Mouse (Mus musculus) heart, embryonic 12.5 days (tissue): Measurements from ENCODE around the gene Gmds. TPM values are rescaled to one million over a fixed set of nuclear protein-coding genes. Genes with fewer than 3 reads are reported as not detected.

Experiments
- ATAC-seq: fragments of 200-750 bp; cut with Nextera tagmentation; 2 replicates; pipeline ENCODE4 v1.8.0; 2017; ENCODE audit warnings: moderate TSS enrichment, moderate library complexity; ENCODE audit not compliant: insufficient number of reproducible peaks, low FRiP score
- H3K27ac ChIP-seq: fragments of 300-500 bp; sonication (generic); 2 replicates; pipeline ENCODE4 v1.5.1; 2016; ENCODE audit warnings: mild to moderate bottlenecking, moderate library complexity; ENCODE audit not compliant: poor library complexity, severe bottlenecking
- H3K27me3 ChIP-seq: fragments of 300-500 bp; sonication (generic); replicated peaks from 2 replicates; pipeline ENCODE4 v1.6.1; 2016; ENCODE audit warnings: mild to moderate bottlenecking, moderate library complexity
- H3K36me3 ChIP-seq: fragments of 300-500 bp; sonication (generic); 2 replicates; pipeline ENCODE4 v1.6.1; 2016; ENCODE audit warnings: mild to moderate bottlenecking, moderate library complexity
- H3K4me1 ChIP-seq: fragments of 300-500 bp; sonication (generic); replicated peaks from 2 replicates; pipeline ENCODE4 v1.6.1; 2016; ENCODE audit warnings: mild to moderate bottlenecking
- H3K4me2 ChIP-seq: fragments of 300-500 bp; sonication (generic); 2 replicates; pipeline ENCODE4 v1.6.1; 2016; ENCODE audit warnings: mild to moderate bottlenecking, moderate library complexity
- H3K4me3 ChIP-seq: fragments of 300-500 bp; sonication (generic); 2 replicates; pipeline ENCODE4 v1.5.1; 2016; ENCODE audit warnings: mild to moderate bottlenecking
- H3K9ac ChIP-seq: fragments of 300-500 bp; sonication (generic); 2 replicates; pipeline ENCODE4 v1.6.1; 2016; ENCODE audit warnings: mild to moderate bottlenecking, moderate library complexity
- H3K9me3 ChIP-seq: fragments of 300-500 bp; sonication (generic); replicated peaks from 2 replicates; pipeline ENCODE4 v1.6.1; 2016; ENCODE audit warnings: mild to moderate bottlenecking, moderate library complexity
- WGBS: fragments of 180-500 bp; shearing (Covaris S2); methylation state at CpG from one replicate; pipeline ENCODE4 v1.1.7; 2016; 5-methylcytosine and 5-hydroxymethylcytosine counted together
- polyA plus RNA-seq: library from polyadenylated mRNA; unstranded; fragments of >200 nt; fragmentation: Nextera tagmentation; extraction: Ambion mirVana; gene quantifications from 2 replicates; pipeline ENCODE4 v1.2.1, GENCODE M21; 2016

The Gmds gene
- polyA plus RNA-seq, 1 experiment from 2014 or later: 26.9 TPM

DNA sequence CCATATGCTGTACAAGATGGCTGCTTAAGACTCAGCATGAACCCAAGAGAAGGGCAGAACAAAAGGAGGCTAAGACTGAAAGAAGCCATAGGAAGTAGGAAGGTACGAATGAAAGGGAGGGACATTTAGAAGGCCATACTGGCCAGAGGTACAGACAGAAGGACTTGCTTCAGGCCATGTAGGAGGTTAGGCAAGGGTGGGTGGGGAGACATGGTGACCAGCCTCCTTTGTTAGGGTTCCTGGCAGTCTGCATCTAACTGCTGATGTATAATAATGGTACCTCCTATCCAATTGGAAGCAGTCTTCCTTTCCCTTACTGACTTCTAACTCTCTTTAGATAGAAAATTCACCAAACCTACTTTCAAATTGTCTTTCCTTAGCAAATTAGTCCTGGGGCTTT lies 432.0 kb downstream of the Gmds start:
- Histone ChIP-seq H3K9me3 (no peaks in the 10 kb centered on the region), H3K36me3 (no peaks in the 10 kb centered on the region), H3K4me3 (no peak overlapping the region), H3K27me3 (no peaks in the 10 kb centered on the region), H3K4me2 (no peak overlapping the region), H3K9ac (no peak overlapping the region), H3K27ac (no peak overlapping the region), H3K4me1 (peaks cover 5% of the 10 kb centered on the region; the same call in 1 of the 2 replicates)
- WGBS: 79% methylated on average over 1 of the region's 1 CpGs
- no peak for ATAC-seq

- H3K36me3 ChIP-seq: no peaks in the 10 kb centered on the region
- no peak overlapping the region for H3K4me2 ChIP-seq
- no peaks in the 10 kb centered on the region for H3K27me3 ChIP-seq
- H3K9me3 ChIP-seq: no peaks in the 10 kb centered on the region
- H3K9ac ChIP-seq: no peak overlapping the region
- no peak overlapping the region for H3K27ac ChIP-seq
- WGBS: 69% methylated on average over 3 of the region's 3 CpGs
- H3K4me1 ChIP-seq: peaks cover 5% of the 10 kb centered on the region; the same call in 1 of the 2 replicates
- no peak overlapping the region for H3K4me3 ChIP-seq
- ATAC-seq: no peak
Measured at GRCm38 (mm10) chr13:31900191-31900590, 438.3 kb downstream of the Gmds start.

GRCm38 (mm10) chr13:31899392-31899791 lies 439.1 kb downstream of the Gmds start:
- H3K9me3 ChIP-seq: no peaks in the 10 kb centered on the region
- no peaks in the 10 kb centered on the region for H3K27me3 ChIP-seq
- no peak overlapping the region for H3K4me3 ChIP-seq
- H3K9ac ChIP-seq: no peak overlapping the region
- ATAC-seq: no peak
- H3K4me2 ChIP-seq: no peak overlapping the region
- no peak overlapping the region for H3K27ac ChIP-seq
- peaks cover 5% of the 10 kb centered on the region; the same call in 1 of the 2 replicates for H3K4me1 ChIP-seq
- WGBS: 75% methylated on average over 5 of the region's 5 CpGs
- H3K36me3 ChIP-seq: no peaks in the 10 kb centered on the region

- WGBS: 77% methylated on average over 4 of the region's 4 CpGs
- Histone ChIP-seq H3K4me2 (no peak overlapping the region), H3K36me3 (no peaks in the 10 kb centered on the region), H3K4me1 (no peaks in the 10 kb centered on the region), H3K27me3 (no peaks in the 10 kb centered on the region), H3K9ac (no peak overlapping the region), H3K4me3 (no peak overlapping the region), H3K9me3 (no peaks in the 10 kb centered on the region), H3K27ac (no peak overlapping the region)
- no peak for ATAC-seq
Measured at GRCm38 (mm10) chr13:31897493-31897892, 441.0 kb downstream of the Gmds start.

DNA sequence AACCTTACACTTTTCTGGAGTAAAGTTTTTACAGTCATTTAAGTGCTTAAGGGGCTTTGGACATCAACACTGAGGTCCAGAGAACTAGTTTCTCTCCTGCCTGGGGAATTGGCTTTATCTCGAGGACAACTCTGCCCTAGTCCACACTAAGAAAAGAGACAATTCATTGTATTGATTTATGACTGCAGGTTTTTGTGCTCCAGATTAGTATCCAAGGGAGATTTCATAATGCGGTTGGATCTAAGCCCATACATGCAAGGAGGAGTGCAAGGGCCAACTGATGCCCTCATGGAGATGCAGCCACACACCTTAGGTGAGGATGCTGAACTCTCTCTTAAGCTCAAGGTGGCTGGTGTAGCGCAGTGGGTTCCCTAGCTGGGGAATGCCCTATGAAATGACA lies 444.0 kb downstream of the Gmds start:
- 80% methylated on average over 3 of the region's 3 CpGs for WGBS
- peaks cover 3% of the 10 kb centered on the region; the same call in 1 of the 2 replicates for H3K9me3 ChIP-seq
- no peaks in the 10 kb centered on the region for H3K36me3 ChIP-seq
- H3K4me1 ChIP-seq: no peaks in the 10 kb centered on the region
- no peaks in the 10 kb centered on the region for H3K27me3 ChIP-seq
- no peak for ATAC-seq
- H3K9ac ChIP-seq: no peak overlapping the region
- H3K4me3 ChIP-seq: no peak overlapping the region
- H3K27ac ChIP-seq: no peak overlapping the region
- no peak overlapping the region for H3K4me2 ChIP-seq

DNA sequence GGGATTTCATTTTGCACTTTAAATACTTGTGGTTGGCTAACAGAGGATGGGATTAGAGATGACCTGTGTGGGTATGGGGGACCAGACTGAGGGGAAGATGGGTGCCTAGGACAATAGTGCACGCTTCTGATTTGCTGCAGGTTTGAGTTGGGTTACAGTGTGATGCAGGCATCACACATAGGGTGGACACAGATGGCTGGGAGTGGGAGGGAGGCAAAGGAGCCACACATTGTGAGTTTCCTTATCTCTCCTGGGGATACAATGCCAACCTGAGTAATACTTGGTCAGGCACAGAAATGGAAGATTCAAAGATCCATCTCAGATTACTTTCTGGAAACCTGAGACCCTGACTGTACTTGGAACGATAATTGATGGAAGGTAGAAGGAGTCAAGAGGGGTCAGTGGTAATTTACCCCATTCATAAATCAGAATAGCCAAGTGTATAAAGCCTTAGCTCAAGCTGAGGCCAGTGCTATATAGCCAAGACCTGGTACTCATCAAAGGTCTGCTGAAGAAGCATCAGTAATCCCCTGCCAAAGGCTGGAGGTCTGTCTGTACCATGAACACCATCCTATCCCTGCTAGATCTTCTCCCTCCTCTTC lies 445.5 kb downstream of the Gmds start:
- no peak overlapping the region for H3K4me2 ChIP-seq
- H3K4me1 ChIP-seq: no peaks in the 10 kb centered on the region
- no peak overlapping the region for H3K9ac ChIP-seq
- H3K27ac ChIP-seq: no peak overlapping the region
- ATAC-seq: no peak
- H3K36me3 ChIP-seq: no peaks in the 10 kb centered on the region
- H3K4me3 ChIP-seq: no peak overlapping the region
- peaks cover 3% of the 10 kb centered on the region; the same call in 1 of the 2 replicates for H3K9me3 ChIP-seq
- H3K27me3 ChIP-seq: no peaks in the 10 kb centered on the region
- whole genome bisulfite sequencing: 69% methylated on average over 2 of the region's 2 CpGs

GRCm38 (mm10) chr13:31888500-31888899 lies 450.0 kb downstream of the Gmds start:
- no peak overlapping the region for H3K9ac ChIP-seq
- no peaks in the 10 kb centered on the region for H3K27me3 ChIP-seq
- no peak overlapping the region for H3K4me2 ChIP-seq
- WGBS: 78% methylated on average over 3 of the region's 3 CpGs
- H3K27ac ChIP-seq: no peak overlapping the region
- H3K36me3 ChIP-seq: no peaks in the 10 kb centered on the region
- ATAC-seq: no peak
- peaks cover 4% of the 10 kb centered on the region; the same call in 1 of the 2 replicates for H3K4me1 ChIP-seq
- peaks cover 3% of the 10 kb centered on the region; the same call in 1 of the 2 replicates for H3K9me3 ChIP-seq
- H3K4me3 ChIP-seq: no peak overlapping the region

DNA sequence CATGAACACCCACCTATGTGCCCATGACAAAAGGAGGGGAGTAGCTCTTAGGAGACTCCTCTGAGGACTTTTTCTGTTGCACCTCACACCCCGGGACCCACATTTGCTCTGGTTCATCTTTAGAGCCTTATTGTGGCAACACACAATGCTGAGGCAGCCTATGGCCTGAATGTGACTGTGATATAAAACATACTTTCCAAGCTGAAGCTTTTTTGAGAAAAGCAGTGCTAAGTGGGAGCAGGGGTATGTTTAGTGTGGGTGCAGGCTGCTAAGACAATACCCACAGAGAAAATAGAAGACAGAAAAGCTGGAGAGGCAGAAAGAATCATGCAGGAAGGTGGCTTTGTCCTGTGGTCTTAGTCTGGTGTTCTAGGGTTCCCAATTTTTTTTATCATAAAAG lies 452.8 kb downstream of the Gmds start:
- WGBS: 72% methylated on average over 1 of the region's 1 CpGs
- ATAC-seq: no peak

DNA sequence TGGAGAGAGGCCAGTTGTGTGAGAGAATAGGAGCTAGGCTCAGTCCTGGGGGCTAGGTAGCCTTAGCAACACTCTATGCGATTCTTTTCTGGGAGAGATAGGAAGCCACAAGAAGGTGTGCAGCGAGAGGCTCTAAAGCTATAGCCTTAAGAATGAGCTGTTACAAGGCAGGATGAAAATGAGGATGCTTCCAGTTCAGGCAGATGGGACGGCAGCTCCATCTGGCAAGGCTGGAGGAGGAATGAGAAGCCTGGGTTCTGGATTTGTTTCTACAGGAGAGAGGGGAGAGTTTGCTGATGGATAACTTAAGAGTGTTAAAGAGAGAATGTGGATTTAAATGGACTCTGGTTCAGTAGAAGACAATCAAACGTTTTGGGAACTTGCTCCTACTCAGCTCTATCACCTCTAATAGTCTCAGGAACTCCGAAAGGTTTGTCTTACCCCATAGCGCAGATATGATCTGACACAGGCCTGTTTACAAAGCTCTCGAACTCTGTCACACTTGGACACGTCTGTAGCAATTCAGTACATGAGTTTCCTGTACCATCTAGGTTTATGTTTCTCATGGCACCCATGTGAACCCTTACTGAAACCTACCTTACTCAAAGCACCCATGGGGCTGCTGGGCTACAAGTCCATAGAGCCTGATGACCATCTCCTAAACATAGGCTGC lies 459.6 kb downstream of the Gmds start:
- no peak overlapping the region for H3K4me2 ChIP-seq
- no peak overlapping the region for H3K9ac ChIP-seq
- H3K4me1 ChIP-seq: peaks cover 12% of the 10 kb centered on the region
- ATAC-seq: no peak
- H3K27ac ChIP-seq: no peak overlapping the region
- WGBS: 78% methylated on average over 8 of the region's 8 CpGs
- no peaks in the 10 kb centered on the region for H3K9me3 ChIP-seq
- no peaks in the 10 kb centered on the region for H3K36me3 ChIP-seq
- no peak overlapping the region for H3K4me3 ChIP-seq
- H3K27me3 ChIP-seq: no peaks in the 10 kb centered on the region

More for the DNA sequence above, 452.8 kb downstream of the Gmds start:
- Histone ChIP-seq H3K4me1 (peaks cover 4% of the 10 kb centered on the region; the same call in 1 of the 2 replicates), H3K4me2 (no peak overlapping the region), H3K36me3 (no peaks in the 10 kb centered on the region), H3K27me3 (no peaks in the 10 kb centered on the region), H3K4me3 (no peak overlapping the region), H3K27ac (no peak overlapping the region), H3K9ac (no peak overlapping the region), H3K9me3 (no peaks in the 10 kb centered on the region)

DNA sequence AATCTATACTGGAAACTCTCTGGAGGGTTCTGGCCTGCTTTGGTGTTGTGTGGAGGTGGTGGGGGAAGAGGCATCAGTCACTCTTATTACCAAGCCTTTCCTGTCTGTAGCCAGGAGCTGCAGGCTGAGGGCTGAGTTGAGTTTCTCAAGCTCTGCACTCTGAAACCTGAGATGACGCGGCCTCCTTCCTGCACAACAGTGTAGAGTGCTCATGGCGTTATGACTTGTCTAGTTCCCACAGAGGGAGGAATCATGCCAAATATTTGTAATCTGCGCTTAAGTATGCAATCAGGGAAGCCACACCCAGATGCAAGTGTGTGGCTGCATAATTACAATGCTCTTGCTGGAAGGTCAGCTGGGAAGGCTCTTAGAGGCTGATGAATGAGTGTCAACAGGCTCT lies 461.5 kb downstream of the Gmds start:
- no peak overlapping the region for H3K4me2 ChIP-seq

DNA sequence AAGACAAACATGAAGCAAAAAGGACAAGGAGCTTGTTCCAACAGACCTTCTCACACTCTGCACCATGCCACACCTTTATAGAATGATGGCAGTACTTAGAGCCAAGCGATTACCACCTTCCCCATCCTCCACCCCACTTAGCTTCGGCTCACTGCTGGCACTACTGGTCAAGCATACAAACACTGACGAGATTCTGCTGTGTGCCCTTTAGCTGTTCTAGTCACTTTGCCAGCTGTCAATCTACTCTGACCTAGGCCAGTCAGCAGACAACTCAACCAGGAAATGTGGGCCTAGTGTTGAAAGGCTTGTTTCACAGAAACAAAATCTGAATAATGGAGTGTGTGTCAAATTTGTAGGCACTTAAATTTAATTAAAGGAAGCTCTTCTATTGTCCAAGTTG lies 464.1 kb downstream of the Gmds start:
- H3K9ac ChIP-seq: no peak overlapping the region
- no peaks in the 10 kb centered on the region for H3K27me3 ChIP-seq
- H3K36me3 ChIP-seq: no peaks in the 10 kb centered on the region
- H3K27ac ChIP-seq: no peak overlapping the region
- H3K4me3 ChIP-seq: no peak overlapping the region
- no peak for ATAC-seq
- peaks cover 12% of the 10 kb centered on the region for H3K4me1 ChIP-seq
- 66% methylated on average over 3 of the region's 3 CpGs for WGBS
- H3K9me3 ChIP-seq: no peaks in the 10 kb centered on the region
- no peak overlapping the region for H3K4me2 ChIP-seq

More for the DNA sequence above, 461.5 kb downstream of the Gmds start:
- Histone ChIP-seq H3K9ac (no peak overlapping the region), H3K4me3 (no peak overlapping the region), H3K36me3 (no peaks in the 10 kb centered on the region), H3K9me3 (no peaks in the 10 kb centered on the region), H3K4me1 (peaks cover 12% of the 10 kb centered on the region), H3K27ac (peak overlapping the region; percentile 25; the same call in 1 of the 2 replicates), H3K27me3 (no peaks in the 10 kb centered on the region)
- 26% methylated on average over 4 of the region's 4 CpGs for WGBS
- peak; percentile 57 for ATAC-seq
